Mouse (Mus musculus): ENCODE data around the gene 4930519P11Rik. TPM values are rescaled to one million over a fixed set of nuclear protein-coding genes. Genes with fewer than 3 reads are reported as not detected.
A peak's percentile ranks its signal among the peaks of the same experiment; 100 is the strongest.

4930519P11Rik gene
- total and polyA plus RNA-seq, 3 experiments, result 1.5 TPM; not detected in 2

- peaks cover 32% of the 10 kb centered on the region for H3K4me1 ChIP-seq (ENCODE audit: insufficient read depth, low read depth, low read length)
- H3K9me3 ChIP-seq (replicated peaks), result no peaks in the 10 kb centered on the region
- 0 out of 2 replicates have a peak, but pooled peaks cover 6% of the 10 kb centered on the region for H3K27me3 ChIP-seq (ENCODE audit: insufficient read depth, low read length)
- peak overlapping the region; percentile 75 for H3K4me3 ChIP-seq (ENCODE audit: low read depth, low read length)
- TF ChIP-seq CTCF (IDR thresholded peaks at IDR 0.05; ENCODE audit: low read depth, low read length) (no peak), GATA1 (IDR thresholded peaks at IDR 0.05; ENCODE audit: borderline replicate concordance, low read length) (no peak), POLR2AphosphoS5 (IDR thresholded peaks at IDR 0.05; ENCODE audit: insufficient replicate concordance, low read depth, low read length) (no peak), TAL1 (conservative IDR thresholded peaks at IDR 0.05; ENCODE audit: low read depth, low read length) (no peak), GATA2 (IDR thresholded peaks at IDR 0.05; ENCODE audit: borderline replicate concordance, low read depth, low read length) (no peak)
- H3K36me3 ChIP-seq (replicated peaks), result peaks cover 18% of the 10 kb centered on the region
- DNase-seq (ENCODE audit: low spot score) (no peak), ATAC-seq (ENCODE audit: extremely low read depth, insufficient number of reproducible peaks, low FRiP score, poor library complexity, severe bottlenecking) (no peak)
These were observed 9.1 kb downstream of the 4930519P11Rik start for GRCm38 (mm10) chr2:154604156-154604555.

GRCm38 (mm10) chr2:154603638-154604153 lies 9.5 kb downstream of the 4930519P11Rik start, which contains the start of gene Pxmp4:
Gene Pxmp4 (minus strand): TSS chr2:154603708.
- no peaks in the 10 kb centered on the region for H3K9me3 ChIP-seq (replicated peaks)
- peak; percentile 98 for ATAC-seq (ENCODE audit: extremely low read depth, insufficient number of reproducible peaks, low FRiP score, poor library complexity, severe bottlenecking)
- peak; percentile 99 for DNase-seq (ENCODE audit: low spot score)
- peaks cover 21% of the 10 kb centered on the region for H3K36me3 ChIP-seq (replicated peaks)
- peak within 1 kb of the TSS; percentile 75 for H3K4me3 ChIP-seq (ENCODE audit: low read depth, low read length)
- H3K4me1 ChIP-seq (ENCODE audit: insufficient read depth, low read depth, low read length), result peaks cover 28% of the 10 kb centered on the region
- 0 out of 2 replicates have a peak, but pooled peaks cover 5% of the 10 kb centered on the region for H3K27me3 ChIP-seq (ENCODE audit: insufficient read depth, low read length)
- TF ChIP-seq GATA2 (IDR thresholded peaks at IDR 0.05; ENCODE audit: borderline replicate concordance, low read depth, low read length) (no peak), CTCF (IDR thresholded peaks at IDR 0.05; ENCODE audit: low read depth, low read length) (no peak), TAL1 (conservative IDR thresholded peaks at IDR 0.05; ENCODE audit: low read depth, low read length) (no peak), POLR2AphosphoS5 (IDR thresholded peaks at IDR 0.05; ENCODE audit: insufficient replicate concordance, low read depth, low read length) (no peak)

GRCm38 (mm10) chr2:154603007-154603637 lies 10.1 kb downstream of the 4930519P11Rik start:
- peaks cover 25% of the 10 kb centered on the region for H3K4me1 ChIP-seq (ENCODE audit: insufficient read depth, low read depth, low read length)
- DNase-seq (ENCODE audit: low spot score) (no peak), ATAC-seq (ENCODE audit: extremely low read depth, insufficient number of reproducible peaks, low FRiP score, poor library complexity, severe bottlenecking) (no peak)
- H3K27me3 ChIP-seq (ENCODE audit: insufficient read depth, low read length), result no peaks in the 10 kb centered on the region
- H3K4me3 ChIP-seq (ENCODE audit: low read depth, low read length), result peak overlapping the region; percentile 75
- no peaks in the 10 kb centered on the region for H3K9me3 ChIP-seq (replicated peaks)
- H3K36me3 ChIP-seq (replicated peaks), result peaks cover 25% of the 10 kb centered on the region
- TF ChIP-seq POLR2AphosphoS5 (IDR thresholded peaks at IDR 0.05; ENCODE audit: insufficient replicate concordance, low read depth, low read length) (no peak), CTCF (IDR thresholded peaks at IDR 0.05; ENCODE audit: low read depth, low read length) (no peak), GATA1 (IDR thresholded peaks at IDR 0.05; ENCODE audit: borderline replicate concordance, low read length) (no peak), GATA2 (IDR thresholded peaks at IDR 0.05; ENCODE audit: borderline replicate concordance, low read depth, low read length) (no peak), TAL1 (conservative IDR thresholded peaks at IDR 0.05; ENCODE audit: low read depth, low read length) (no peak)

- H3K27me3 ChIP-seq (ENCODE audit: insufficient read depth, low read length), result no peaks in the 10 kb centered on the region
- ATAC-seq (ENCODE audit: extremely low read depth, insufficient number of reproducible peaks, low FRiP score, poor library complexity, severe bottlenecking), result no peak
- no peak for TF ChIP-seq GATA1 (IDR thresholded peaks at IDR 0.05; ENCODE audit: borderline replicate concordance, low read length)
- no peak for TF ChIP-seq TAL1 (conservative IDR thresholded peaks at IDR 0.05; ENCODE audit: low read depth, low read length)
- no peak for TF ChIP-seq POLR2AphosphoS5 (IDR thresholded peaks at IDR 0.05; ENCODE audit: insufficient replicate concordance, low read depth, low read length)
- no peak for TF ChIP-seq CTCF (IDR thresholded peaks at IDR 0.05; ENCODE audit: low read depth, low read length)
- TF ChIP-seq GATA2 (IDR thresholded peaks at IDR 0.05; ENCODE audit: borderline replicate concordance, low read depth, low read length), result no peak
These were observed 11.9 kb downstream of the 4930519P11Rik start for GRCm38 (mm10) chr2:154601324-154601723.

GRCm38 (mm10) chr2:154600586-154600985 lies 12.7 kb downstream of the 4930519P11Rik start:
- H3K4me1 ChIP-seq (ENCODE audit: insufficient read depth, low read depth, low read length), result peaks cover 21% of the 10 kb centered on the region
- no peaks in the 10 kb centered on the region for H3K9me3 ChIP-seq (replicated peaks)
- H3K27me3 ChIP-seq (ENCODE audit: insufficient read depth, low read length), result no peaks in the 10 kb centered on the region
- ATAC-seq (ENCODE audit: extremely low read depth, insufficient number of reproducible peaks, low FRiP score, poor library complexity, severe bottlenecking) (no peak), DNase-seq (ENCODE audit: low spot score) (no peak)
- peaks cover 43% of the 10 kb centered on the region for H3K36me3 ChIP-seq (replicated peaks)
- no peak overlapping the region for H3K4me3 ChIP-seq (ENCODE audit: low read depth, low read length)
- TF ChIP-seq TAL1 (conservative IDR thresholded peaks at IDR 0.05; ENCODE audit: low read depth, low read length) (no peak), CTCF (IDR thresholded peaks at IDR 0.05; ENCODE audit: low read depth, low read length) (no peak), GATA1 (IDR thresholded peaks at IDR 0.05; ENCODE audit: borderline replicate concordance, low read length) (no peak), GATA2 (IDR thresholded peaks at IDR 0.05; ENCODE audit: borderline replicate concordance, low read depth, low read length) (no peak), POLR2AphosphoS5 (IDR thresholded peaks at IDR 0.05; ENCODE audit: insufficient replicate concordance, low read depth, low read length) (no peak)

More at GRCm38 (mm10) chr2:154601324-154601723, 11.9 kb downstream of the 4930519P11Rik start:
- no peak for DNase-seq (ENCODE audit: low spot score)
- Histone ChIP-seq H3K4me1 (ENCODE audit: insufficient read depth, low read depth, low read length) (peaks cover 25% of the 10 kb centered on the region), H3K36me3 (replicated peaks) (peaks cover 37% of the 10 kb centered on the region), H3K4me3 (ENCODE audit: low read depth, low read length) (no peak overlapping the region), H3K9me3 (replicated peaks) (no peaks in the 10 kb centered on the region)

- H3K27me3 ChIP-seq (ENCODE audit: insufficient read depth, low read length), result no peaks in the 10 kb centered on the region
- H3K4me3 ChIP-seq (ENCODE audit: low read depth, low read length), result no peak overlapping the region
- peaks cover 2% of the 10 kb centered on the region for H3K4me1 ChIP-seq (ENCODE audit: insufficient read depth, low read depth, low read length)
- TF ChIP-seq GATA1 (IDR thresholded peaks at IDR 0.05; ENCODE audit: borderline replicate concordance, low read length) (no peak), TAL1 (conservative IDR thresholded peaks at IDR 0.05; ENCODE audit: low read depth, low read length) (no peak), CTCF (IDR thresholded peaks at IDR 0.05; ENCODE audit: low read depth, low read length) (no peak), GATA2 (IDR thresholded peaks at IDR 0.05; ENCODE audit: borderline replicate concordance, low read depth, low read length) (no peak), POLR2AphosphoS5 (IDR thresholded peaks at IDR 0.05; ENCODE audit: insufficient replicate concordance, low read depth, low read length) (no peak)
- no peak for ATAC-seq (ENCODE audit: extremely low read depth, insufficient number of reproducible peaks, low FRiP score, poor library complexity, severe bottlenecking)
- no peaks in the 10 kb centered on the region for H3K9me3 ChIP-seq (replicated peaks)
- H3K36me3 ChIP-seq (replicated peaks), result peaks cover 72% of the 10 kb centered on the region
- no peak for DNase-seq (ENCODE audit: low spot score)
These were observed 15.8 kb downstream of the 4930519P11Rik start for GRCm38 (mm10) chr2:154597399-154597798.
